Mouse (Mus musculus): Measurements from ENCODE around the gene Shc2. TPM values are rescaled to one million over a fixed set of nuclear protein-coding genes. Genes with fewer than 3 reads are reported as not detected.

Shc2 gene
- polyA plus RNA-seq, 1 experiment: 1.6 TPM

GRCm38 (mm10) chr10:79613578-79614304 lies 24.0 kb downstream of the Shc2 start, which contains the start of gene C2cd4c:
TSS of gene C2cd4c (minus strand) at chr10:79614025.
- Histone ChIP-seq H3K27me3 (ENCODE audit: control insufficient read depth, insufficient read depth, low read length) (peaks cover 14% of the 10 kb centered on the region), H3K4me1 (ENCODE audit: control insufficient read depth, insufficient read depth, insufficient read length, low read length) (peaks cover 6% of the 10 kb centered on the region; the same call in 1 of the 2 replicates), H3K27ac (ENCODE audit: insufficient read depth, low read depth, low read length) (no peak within 1 kb of the TSS), H3K4me3 (ENCODE audit: low read depth, low read length) (peak within 1 kb of the TSS; percentile 63), H3K36me3 (ENCODE audit: control insufficient read depth, insufficient read depth, low read length) (no peaks in the 10 kb centered on the region)
- TF ChIP-seq CTCF (IDR thresholded peaks at IDR 0.05; ENCODE audit: extremely low read depth, insufficient read length, insufficient replicate concordance, low read depth, low read length) (no peak), POLR2A (IDR thresholded peaks at IDR 0.05; ENCODE audit: low read depth, low read length) (no peak)
- WGBS: 2% methylated on average over 59 of the region's 60 CpGs

- TF ChIP-seq POLR2A (IDR thresholded peaks at IDR 0.05; ENCODE audit: low read depth, low read length): no peak
- no peak for TF ChIP-seq CTCF (IDR thresholded peaks at IDR 0.05; ENCODE audit: extremely low read depth, insufficient read length, insufficient replicate concordance, low read depth, low read length)
- 36% methylated on average over 51 of the region's 51 CpGs for WGBS
Measured at GRCm38 (mm10) chr10:79612192-79613135, 25.3 kb downstream of the Shc2 start.

GRCm38 (mm10) chr10:79611296-79611695 lies 26.4 kb downstream of the Shc2 start:
- H3K4me1 ChIP-seq (ENCODE audit: control insufficient read depth, insufficient read depth, insufficient read length, low read length): peaks cover 6% of the 10 kb centered on the region; the same call in 1 of the 2 replicates
- H3K36me3 ChIP-seq (ENCODE audit: control insufficient read depth, insufficient read depth, low read length): no peaks in the 10 kb centered on the region
- no peak overlapping the region for H3K4me3 ChIP-seq (ENCODE audit: low read depth, low read length)
- TF ChIP-seq CTCF (IDR thresholded peaks at IDR 0.05; ENCODE audit: extremely low read depth, insufficient read length, insufficient replicate concordance, low read depth, low read length) (no peak), POLR2A (IDR thresholded peaks at IDR 0.05; ENCODE audit: low read depth, low read length) (no peak)
- H3K27ac ChIP-seq (ENCODE audit: insufficient read depth, low read depth, low read length): no peak overlapping the region
- 46% methylated on average over 5 of the region's 5 CpGs for WGBS
- H3K27me3 ChIP-seq (ENCODE audit: control insufficient read depth, insufficient read depth, low read length): peaks cover 14% of the 10 kb centered on the region

More at GRCm38 (mm10) chr10:79612192-79613135, 25.3 kb downstream of the Shc2 start:
- Histone ChIP-seq H3K27ac (ENCODE audit: insufficient read depth, low read depth, low read length) (no peak overlapping the region), H3K36me3 (ENCODE audit: control insufficient read depth, insufficient read depth, low read length) (no peaks in the 10 kb centered on the region), H3K4me1 (ENCODE audit: control insufficient read depth, insufficient read depth, insufficient read length, low read length) (peaks cover 6% of the 10 kb centered on the region; the same call in 1 of the 2 replicates), H3K4me3 (ENCODE audit: low read depth, low read length) (no peak overlapping the region), H3K27me3 (ENCODE audit: control insufficient read depth, insufficient read depth, low read length) (peaks cover 14% of the 10 kb centered on the region)

GRCm38 (mm10) chr10:79609276-79609675 lies 28.4 kb downstream of the Shc2 start:
- 77% methylated on average over 3 of the region's 3 CpGs for WGBS
- Histone ChIP-seq H3K4me3 (ENCODE audit: low read depth, low read length) (no peak overlapping the region), H3K27ac (ENCODE audit: insufficient read depth, low read depth, low read length) (no peak overlapping the region), H3K27me3 (ENCODE audit: control insufficient read depth, insufficient read depth, low read length) (peaks cover 14% of the 10 kb centered on the region), H3K36me3 (ENCODE audit: control insufficient read depth, insufficient read depth, low read length) (no peaks in the 10 kb centered on the region), H3K4me1 (ENCODE audit: control insufficient read depth, insufficient read depth, insufficient read length, low read length) (peaks cover 6% of the 10 kb centered on the region; the same call in 1 of the 2 replicates)
- no peak for TF ChIP-seq POLR2A (IDR thresholded peaks at IDR 0.05; ENCODE audit: low read depth, low read length)
- TF ChIP-seq CTCF (IDR thresholded peaks at IDR 0.05; ENCODE audit: extremely low read depth, insufficient read length, insufficient replicate concordance, low read depth, low read length): no peak

GRCm38 (mm10) chr10:79607892-79608291 lies 29.8 kb downstream of the Shc2 start:
- WGBS: 47% methylated on average over 2 of the region's 2 CpGs

GRCm38 (mm10) chr10:79606537-79606936 lies 31.2 kb downstream of the Shc2 start:
- no peaks in the 10 kb centered on the region for H3K4me1 ChIP-seq (ENCODE audit: control insufficient read depth, insufficient read depth, insufficient read length, low read length)
- H3K27ac ChIP-seq (ENCODE audit: insufficient read depth, low read depth, low read length): no peak overlapping the region
- no peak overlapping the region for H3K4me3 ChIP-seq (ENCODE audit: low read depth, low read length)
- no peaks in the 10 kb centered on the region for H3K27me3 ChIP-seq (ENCODE audit: control insufficient read depth, insufficient read depth, low read length)
- no peaks in the 10 kb centered on the region for H3K36me3 ChIP-seq (ENCODE audit: control insufficient read depth, insufficient read depth, low read length)
- 53% methylated on average over 4 of the region's 4 CpGs for WGBS
- no peak for TF ChIP-seq POLR2A (IDR thresholded peaks at IDR 0.05; ENCODE audit: low read depth, low read length)
- TF ChIP-seq CTCF (IDR thresholded peaks at IDR 0.05; ENCODE audit: extremely low read depth, insufficient read length, insufficient replicate concordance, low read depth, low read length): no peak

More at GRCm38 (mm10) chr10:79607892-79608291, 29.8 kb downstream of the Shc2 start:
- H3K27me3 ChIP-seq (ENCODE audit: control insufficient read depth, insufficient read depth, low read length): peaks cover 5% of the 10 kb centered on the region
- no peaks in the 10 kb centered on the region for H3K36me3 ChIP-seq (ENCODE audit: control insufficient read depth, insufficient read depth, low read length)
- peaks cover 2% of the 10 kb centered on the region; the same call in 1 of the 2 replicates for H3K4me1 ChIP-seq (ENCODE audit: control insufficient read depth, insufficient read depth, insufficient read length, low read length)
- H3K4me3 ChIP-seq (ENCODE audit: low read depth, low read length): no peak overlapping the region
- no peak for TF ChIP-seq POLR2A (IDR thresholded peaks at IDR 0.05; ENCODE audit: low read depth, low read length)
- no peak for TF ChIP-seq CTCF (IDR thresholded peaks at IDR 0.05; ENCODE audit: extremely low read depth, insufficient read length, insufficient replicate concordance, low read depth, low read length)
- H3K27ac ChIP-seq (ENCODE audit: insufficient read depth, low read depth, low read length): peak overlapping the region; percentile 22

GRCm38 (mm10) chr10:79597936-79598230 lies 39.8 kb downstream of the Shc2 start:
- no peaks in the 10 kb centered on the region for H3K27me3 ChIP-seq (ENCODE audit: control insufficient read depth, insufficient read depth, low read length)
- H3K27ac ChIP-seq (ENCODE audit: insufficient read depth, low read depth, low read length): no peak overlapping the region

More at GRCm38 (mm10) chr10:79597936-79598230, 39.8 kb downstream of the Shc2 start:
- no peaks in the 10 kb centered on the region for H3K36me3 ChIP-seq (ENCODE audit: control insufficient read depth, insufficient read depth, low read length)
- 81% methylated on average over 4 of the region's 4 CpGs for WGBS
- TF ChIP-seq POLR2A (IDR thresholded peaks at IDR 0.05; ENCODE audit: low read depth, low read length) (no peak), CTCF (IDR thresholded peaks at IDR 0.05; ENCODE audit: extremely low read depth, insufficient read length, insufficient replicate concordance, low read depth, low read length) (no peak)
- no peak overlapping the region for H3K4me3 ChIP-seq (ENCODE audit: low read depth, low read length)
- no peaks in the 10 kb centered on the region for H3K4me1 ChIP-seq (ENCODE audit: control insufficient read depth, insufficient read depth, insufficient read length, low read length)
